Mouse (Mus musculus) ZHBTc4 (cell line): Measurements from ENCODE around the gene Slc43a3.
A peak's percentile ranks its signal among the peaks of the same experiment; 100 is the strongest.

Experiments used
- DNase-seq: peaks from one replicate; pipeline ENCODE4 v3.0.0-alpha.2; 2011; ENCODE audit warnings: low read depth, low spot score

Gene Slc43a3

DNA sequence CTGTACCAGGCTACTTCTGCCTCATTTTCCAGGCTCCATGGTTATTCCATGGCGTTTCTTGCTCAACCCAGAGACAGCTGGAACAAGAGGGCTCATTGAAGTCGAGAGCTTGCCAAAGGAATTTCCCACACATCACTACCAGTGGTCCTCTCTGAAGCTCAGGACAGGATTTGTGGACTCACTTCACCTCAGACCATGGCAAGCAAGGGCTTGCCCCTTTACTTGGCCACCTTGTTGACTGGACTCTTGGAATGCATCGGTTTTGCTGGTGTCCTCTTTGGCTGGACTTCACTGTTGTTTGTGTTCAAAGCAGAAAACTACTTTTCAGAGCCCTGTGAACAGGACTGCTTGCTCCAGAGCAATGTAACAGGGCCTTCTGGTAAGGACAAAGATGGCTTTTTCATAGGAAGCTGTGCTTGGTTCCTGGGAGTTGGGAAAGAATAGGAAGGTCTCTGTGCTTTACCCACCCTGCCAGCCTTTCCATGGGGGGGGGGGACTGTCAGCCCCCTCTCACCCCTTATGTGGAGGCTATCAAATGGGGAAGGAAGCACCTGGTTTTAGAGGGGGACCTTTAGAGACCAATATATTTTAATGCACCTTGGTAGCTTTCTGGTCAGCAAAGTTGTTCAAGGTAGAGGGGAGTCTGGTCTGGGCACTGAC is 1.2 kb downstream of the Slc43a3 start:
- no peak for DNase-seq

DNA sequence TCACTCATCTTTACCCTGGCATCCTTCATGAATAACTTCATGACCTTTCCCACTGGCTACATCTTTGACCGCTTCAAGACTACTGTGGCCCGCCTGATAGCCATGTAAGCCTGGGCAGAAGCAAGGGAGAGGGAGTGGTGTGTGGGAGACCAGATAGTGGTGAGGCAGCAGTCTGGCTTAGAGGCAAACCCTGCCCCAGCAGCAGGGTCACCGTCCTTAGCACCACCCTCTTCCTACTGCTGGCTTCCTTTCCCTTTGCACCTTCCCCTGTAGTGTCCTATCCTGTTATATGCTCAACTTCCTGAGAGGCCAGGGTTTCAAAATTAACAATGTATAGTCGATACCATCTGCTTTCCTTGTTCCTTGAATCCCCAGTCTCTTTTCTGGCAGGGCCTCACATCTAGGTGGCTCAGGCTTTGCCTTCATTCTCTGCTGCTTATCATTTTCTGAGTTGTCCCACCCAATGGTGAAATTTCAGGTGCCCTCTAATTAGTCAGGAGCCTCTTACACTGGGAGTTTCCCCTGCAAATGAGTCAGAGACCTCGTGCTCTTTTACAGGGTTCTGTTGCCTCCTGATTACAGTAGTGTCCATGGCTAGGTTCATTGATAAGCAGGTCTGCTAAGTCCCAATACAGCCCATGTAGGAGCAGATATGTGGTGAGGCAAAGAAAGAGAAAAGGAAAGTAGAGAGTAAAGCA is 2.0 kb downstream of the Slc43a3 start:
- DNase-seq = no peak

DNA sequence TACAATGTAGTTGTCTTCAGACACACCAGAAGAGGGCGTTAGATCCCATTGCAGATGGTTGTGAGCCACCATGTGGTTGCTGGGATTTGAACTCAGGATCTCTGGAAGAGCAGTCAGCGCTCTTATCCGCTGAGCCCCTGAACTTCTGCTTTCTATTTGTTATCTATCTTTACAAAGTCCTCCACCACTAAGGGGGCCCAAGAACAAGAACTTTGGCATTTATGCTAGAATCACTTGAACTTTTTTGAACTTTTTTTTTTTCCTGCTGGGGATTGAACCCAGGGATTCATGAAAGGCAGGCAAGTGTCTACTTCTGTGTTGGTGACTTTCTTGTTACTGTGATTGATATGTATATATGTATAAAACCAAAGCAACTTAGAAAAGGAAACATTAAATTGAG is 2.9 kb downstream of the Slc43a3 start:
- no peak for DNase-seq

DNA sequence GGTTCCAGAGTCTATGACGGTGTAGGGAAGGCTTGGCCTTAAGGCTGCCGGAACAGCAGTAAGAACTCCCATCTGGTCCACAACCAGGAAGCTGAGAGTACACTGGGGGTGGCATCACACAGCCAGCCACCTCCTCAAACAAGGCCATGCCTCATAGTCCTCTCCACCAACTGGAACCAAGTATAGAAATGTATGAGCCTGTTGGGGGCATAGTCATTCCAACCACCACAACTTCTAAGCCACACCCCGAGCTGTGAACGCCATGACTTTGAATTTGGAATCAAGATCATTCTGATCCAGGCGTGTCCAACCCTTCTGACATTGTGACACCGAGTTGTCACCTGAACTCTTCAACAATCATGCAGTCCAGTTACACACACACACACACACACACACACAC is 3.3 kb downstream of the Slc43a3 start:
- DNase-seq = no peak

DNA sequence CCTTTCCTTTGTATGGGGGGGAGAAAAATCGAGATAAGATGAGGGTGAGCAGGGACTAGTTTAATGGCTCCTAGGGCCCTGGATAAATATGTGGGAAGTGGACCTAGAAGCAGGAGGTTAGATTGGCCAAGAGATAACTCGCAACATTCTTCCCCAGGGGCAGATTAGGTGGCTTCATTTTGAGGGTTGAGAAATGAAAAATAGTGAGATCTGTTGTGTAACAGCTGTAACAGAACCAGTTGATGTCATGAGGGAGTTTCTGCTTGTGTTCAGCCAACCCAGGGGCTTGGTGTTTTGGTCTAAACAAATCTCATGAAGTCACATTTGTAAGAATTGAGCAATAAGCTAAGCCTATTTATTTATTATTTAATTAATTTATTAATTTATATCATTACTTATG is 5.0 kb downstream of the Slc43a3 start:
- DNase-seq = no peak

DNA sequence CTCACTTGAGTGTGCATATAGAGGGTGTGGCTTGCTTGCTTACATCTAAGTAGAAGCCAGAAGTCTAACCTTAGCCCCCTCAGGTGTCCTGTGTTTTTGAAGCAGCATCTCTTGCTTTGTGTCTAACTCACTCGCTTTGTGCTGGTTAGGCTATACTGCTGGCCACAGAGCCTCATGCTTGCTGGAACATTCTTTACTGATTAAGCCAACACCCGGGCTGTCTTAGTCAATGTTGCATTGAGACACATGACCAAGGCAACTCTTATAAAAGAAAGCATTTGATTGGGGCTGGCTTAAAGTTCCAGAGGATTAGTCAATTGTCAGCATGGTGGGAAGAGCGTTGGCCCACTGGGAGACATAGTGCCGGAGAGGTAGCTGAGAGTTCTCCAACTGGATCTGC is 5.4 kb downstream of the Slc43a3 start:
- DNase-seq = no peak

DNA sequence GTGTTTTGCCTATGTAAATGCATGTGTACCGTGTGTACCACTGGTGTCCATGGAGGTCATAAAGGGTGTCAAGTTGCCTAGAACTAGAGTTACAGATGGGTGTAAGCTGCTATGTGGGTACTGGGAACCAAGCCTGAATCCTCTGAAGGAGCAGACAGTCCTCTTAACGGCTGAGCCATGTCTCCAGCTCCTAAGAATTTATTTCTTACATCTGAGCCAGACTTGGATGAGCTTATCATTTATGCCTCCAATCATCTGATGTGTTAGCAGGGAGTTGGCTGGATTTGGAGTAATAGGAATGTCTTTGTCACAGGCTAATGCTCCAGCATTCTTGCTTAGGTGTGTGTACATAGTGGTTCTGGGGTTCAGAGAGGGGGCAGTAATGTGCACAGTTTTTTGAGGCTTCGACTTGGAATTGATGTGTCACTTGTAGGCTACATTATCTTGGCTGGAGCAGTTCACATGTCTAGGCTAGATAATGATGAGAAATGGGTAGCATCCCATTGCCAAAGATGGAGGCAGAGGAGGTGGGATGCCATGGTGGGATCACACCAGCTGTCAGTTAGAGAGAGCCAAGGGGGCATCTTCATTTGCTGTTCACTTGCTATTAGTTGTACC is 10.9 kb downstream of the Slc43a3 start:
- no peak for DNase-seq

DNA sequence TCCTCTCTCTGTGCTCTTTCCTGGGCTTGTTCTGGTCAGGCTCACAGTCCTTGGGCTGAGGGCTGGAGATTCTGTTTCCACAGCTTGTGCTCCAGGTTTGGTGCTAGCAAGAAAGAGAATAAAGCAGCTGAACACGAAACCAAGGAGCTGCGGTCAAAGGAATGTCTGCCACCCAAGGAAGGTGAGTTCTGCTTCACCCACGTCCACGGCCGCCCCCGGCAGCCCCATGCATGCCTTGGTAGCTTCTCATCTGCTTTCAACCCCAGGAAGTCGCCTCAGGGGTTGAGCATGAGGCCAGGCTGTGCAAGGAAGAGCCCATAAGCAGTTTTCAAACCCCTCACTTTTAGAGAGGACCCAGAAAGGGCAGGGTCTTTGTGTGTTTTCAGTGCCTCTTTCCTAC is 11.9 kb downstream of the Slc43a3 start:
- no peak for DNase-seq

DNA sequence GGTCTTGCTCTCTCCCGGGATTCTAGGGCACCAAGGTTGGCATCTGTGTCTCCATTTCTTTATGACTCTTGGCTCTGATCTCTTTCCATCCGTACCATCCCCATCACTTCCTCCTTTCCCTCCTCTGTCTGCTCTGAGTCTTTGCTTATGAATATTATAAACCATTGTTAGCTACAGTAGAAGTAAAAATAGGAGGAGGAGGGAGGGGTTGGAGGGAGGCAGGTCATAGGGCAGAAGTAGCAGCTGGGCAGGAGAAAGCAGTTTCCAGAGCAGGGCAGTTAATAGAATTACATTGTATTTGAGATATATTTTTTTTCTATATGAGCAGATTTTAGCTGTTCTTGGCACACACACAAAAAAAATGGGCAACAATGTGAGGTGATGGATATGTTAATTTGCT is 12.3 kb downstream of the Slc43a3 start:
- DNase-seq = no peak

DNA sequence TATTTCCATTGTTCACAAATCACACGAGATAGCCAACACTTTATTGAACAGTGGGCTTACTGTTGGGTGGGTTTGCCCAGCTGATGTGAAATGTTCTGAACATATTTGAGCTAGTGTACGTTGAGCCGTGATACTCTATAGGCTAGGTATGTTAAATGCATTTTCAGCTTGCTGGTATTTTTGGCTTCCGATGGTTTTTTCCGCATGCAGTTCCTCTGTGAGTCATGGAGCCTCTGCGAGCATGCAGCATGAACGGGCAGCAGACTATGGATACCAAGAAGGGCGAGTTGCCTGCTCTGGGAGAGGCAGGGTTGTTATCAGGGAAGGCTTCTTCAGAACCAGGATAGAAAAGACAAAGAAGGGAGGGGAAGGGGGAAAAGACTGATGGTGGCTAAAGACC is 14.6 kb downstream of the Slc43a3 start:
- DNase-seq = no peak

DNA sequence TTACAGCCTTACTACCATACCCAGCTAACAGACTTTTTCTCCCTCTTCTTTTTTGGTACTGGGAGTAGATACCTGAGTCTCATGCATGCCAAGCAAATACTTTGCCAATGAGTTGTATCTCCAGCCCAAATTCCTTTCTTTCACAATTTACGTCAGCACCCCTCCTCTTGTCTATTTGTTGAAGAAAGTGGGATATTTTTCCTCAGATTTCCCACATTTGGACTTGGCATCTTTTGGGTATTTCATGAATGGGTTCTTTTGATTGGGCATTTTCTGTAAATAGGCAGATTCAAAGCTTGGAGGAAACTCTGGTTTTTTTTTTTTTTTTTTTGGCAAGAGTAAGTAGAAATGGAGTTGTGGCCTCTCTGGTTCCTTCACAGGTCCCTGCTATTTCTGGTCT is 15.9 kb downstream of the Slc43a3 start:
- DNase-seq = no peak

DNA sequence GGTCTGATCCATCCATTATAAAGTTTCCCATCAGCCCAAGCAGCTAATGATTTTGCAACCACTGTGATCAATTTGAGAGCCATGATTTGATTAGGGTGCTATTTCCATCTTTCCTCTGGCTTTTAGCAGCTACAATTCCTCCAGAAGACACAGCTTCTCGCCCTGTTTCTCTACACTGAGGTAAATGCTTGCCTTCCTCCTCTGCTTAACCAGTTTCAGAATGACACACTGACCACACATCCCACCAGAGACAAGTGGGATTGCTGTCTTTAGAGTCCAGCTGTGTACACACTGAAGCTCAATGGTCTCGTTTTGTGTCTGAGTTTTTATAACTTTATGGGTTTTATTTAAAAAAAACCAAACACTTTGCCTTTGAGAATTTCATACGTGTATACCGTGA is 16.3 kb downstream of the Slc43a3 start:
- DNase-seq = no peak

DNA sequence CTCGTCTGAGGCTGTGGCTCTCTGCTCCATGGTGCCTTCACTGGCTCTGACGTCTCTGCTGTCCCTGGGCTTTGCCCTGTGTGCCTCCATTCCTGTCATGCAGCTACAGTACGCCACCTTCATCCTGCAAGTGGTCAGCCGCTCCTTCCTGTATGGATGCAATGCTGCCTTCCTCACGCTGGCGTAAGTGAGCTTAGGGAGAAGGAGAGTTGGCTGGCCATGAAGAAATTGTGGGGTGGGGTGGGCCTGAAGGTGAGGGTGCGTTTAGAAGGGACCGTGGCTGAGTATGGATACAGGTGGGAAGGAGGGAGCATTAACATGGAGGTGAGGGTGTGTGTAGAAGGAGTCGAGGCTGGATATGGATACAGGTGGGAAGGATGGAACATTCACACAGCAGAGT is 19.1 kb downstream of the Slc43a3 start:
- no peak for DNase-seq

DNA sequence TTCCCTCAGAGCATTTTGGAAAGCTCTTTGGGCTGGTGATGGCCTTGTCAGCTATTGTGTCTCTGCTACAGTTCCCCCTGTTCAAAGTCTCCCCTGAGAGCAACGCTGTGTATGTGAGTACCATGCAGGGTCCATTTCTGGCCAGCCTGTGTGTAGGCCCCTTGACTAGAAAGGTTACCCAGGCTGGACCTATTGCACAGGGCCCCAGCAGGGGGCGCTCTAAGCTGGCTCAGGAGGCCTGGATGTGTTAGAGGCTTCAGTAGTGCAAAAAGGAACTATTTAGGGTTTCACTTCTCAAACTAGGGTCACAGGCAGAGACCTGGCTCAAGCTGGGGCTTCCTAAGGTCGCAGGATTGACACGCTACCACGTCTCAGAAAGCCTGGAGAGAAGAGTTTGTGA is 19.9 kb downstream of the Slc43a3 start:
- DNase-seq = peak; percentile 57

DNA sequence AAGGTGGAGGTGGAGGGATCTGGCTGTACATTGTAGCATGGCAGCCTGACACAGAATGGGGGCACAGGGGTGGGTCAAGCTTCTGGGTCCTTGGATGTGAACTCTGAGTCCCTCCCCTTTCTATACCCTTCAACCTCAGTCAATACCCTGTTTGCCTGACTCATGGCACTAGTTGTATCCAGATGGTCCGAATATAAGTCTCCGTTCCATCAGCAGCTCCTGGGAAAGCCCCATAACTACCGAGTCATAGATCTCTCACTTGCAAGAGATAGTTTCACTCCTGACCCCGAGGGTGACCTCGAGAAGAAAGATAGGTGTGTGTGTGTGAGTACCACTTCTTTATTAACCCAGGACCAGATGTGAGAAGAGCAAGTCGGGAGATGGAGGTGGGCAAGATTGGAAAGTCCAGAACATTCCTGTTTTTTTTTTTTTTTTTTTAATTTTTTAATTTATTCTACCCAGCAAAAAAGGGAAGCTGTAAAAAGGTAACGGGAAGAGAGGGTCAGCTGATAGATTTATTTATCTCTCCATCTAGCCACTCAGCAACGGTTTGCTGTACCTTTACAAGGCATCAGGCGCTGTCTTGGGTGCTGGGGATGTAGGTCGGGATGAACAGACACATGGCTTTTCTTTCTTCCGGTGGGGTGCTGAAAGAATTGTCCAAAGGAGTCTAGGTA is 22.3 kb downstream of the Slc43a3 start:
- DNase-seq = no peak

DNA sequence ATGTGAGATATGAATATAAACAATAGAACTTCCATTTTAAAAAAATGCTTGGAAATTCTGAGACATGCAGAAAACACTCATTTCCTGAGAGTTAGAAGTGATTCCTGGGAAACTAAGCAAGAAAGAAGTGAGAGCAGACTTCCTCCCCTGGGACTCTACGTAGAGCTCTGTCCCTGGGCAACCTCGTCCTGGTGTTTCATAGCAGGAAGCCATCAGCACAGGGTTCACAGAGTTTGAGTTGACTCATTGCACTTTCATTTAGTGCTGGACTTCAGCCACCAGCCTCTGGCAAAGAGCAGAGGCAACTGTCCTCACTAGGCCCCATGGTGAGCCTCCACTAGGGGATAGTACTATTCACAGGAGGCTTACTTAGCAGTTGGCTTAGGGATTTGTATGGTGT is 24.9 kb downstream of the Slc43a3 start:
- DNase-seq = no peak

DNA sequence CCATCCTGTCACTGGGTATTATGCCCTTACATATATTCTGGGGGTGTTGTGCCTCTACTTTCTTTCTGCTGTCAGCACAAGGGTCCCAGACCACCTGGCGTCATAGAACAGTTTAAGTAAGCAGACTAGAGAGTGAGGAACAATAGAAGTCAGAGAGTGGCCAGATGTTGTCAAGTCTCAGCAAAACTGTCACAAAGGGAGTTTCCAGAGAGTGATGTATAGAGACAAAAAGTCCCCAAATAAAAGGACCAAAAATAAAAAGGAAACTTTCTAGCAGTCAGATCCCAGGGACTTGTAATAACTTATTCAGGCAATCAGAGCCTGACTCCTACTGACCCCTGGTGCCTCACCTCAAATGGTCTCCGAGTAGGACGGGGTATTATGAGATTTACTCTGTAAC is 25.5 kb downstream of the Slc43a3 start:
- DNase-seq = no peak

DNA sequence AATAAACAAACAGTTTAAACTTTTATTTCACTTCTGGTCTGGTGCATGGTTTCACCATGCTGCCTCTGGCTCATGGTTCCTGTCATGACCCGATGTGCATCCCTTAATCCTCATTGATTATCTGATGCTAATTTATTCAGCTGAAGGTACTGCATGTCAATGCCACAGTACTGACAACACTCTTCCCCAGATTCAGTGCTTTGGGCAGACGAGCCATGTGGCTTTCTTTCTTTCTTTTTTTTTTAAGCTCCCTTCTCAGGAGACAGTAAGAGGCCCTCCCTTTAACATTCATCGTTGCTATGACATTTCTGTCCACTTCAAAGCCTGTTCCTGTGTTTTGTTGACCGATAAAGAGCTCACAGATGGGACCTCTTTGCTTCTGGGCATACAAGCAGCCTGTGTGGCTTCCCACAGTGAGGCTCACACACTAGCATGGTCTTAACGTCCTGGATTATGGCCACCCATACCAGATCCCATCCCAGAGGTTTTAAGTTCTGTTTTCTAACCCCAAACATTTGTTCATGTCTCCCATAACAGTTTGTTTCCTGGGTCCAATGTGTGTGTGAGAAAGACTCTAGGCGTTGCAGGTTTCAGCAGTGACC is 26.6 kb downstream of the Slc43a3 start:
- DNase-seq = no peak

DNA sequence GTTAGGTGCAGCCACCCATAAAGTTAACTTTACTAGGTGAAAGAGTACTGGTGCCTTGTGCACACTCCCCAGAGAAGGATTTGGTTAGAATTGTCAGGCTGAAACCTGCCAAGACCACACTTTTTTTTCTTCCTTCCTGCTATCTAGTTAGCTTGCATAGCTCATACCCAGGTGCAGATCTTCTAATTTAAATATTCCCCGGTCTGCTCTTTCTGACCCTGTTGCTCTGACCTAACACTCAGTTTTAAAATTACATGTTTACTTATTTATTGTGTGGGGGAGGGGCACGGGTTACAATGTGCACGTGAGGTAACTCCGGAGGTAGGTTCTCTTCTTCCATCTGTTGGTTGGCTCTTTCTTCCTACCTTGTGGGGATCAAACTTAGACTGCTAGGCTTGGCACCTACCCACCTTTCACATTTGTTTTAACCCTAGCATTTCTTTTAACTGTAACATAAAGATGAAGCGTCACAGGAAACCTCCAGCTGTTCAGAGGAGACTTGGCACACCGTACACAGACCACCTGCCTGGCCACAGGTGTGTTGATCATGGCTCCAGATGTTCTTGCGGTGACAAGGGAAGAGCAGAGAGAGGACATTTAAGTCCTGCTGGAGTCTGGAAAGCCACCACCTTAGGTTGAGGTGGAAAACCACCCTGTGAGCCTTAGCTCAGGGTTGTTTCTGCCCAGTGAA is 27.9 kb downstream of the Slc43a3 start:
- DNase-seq = no peak

DNA sequence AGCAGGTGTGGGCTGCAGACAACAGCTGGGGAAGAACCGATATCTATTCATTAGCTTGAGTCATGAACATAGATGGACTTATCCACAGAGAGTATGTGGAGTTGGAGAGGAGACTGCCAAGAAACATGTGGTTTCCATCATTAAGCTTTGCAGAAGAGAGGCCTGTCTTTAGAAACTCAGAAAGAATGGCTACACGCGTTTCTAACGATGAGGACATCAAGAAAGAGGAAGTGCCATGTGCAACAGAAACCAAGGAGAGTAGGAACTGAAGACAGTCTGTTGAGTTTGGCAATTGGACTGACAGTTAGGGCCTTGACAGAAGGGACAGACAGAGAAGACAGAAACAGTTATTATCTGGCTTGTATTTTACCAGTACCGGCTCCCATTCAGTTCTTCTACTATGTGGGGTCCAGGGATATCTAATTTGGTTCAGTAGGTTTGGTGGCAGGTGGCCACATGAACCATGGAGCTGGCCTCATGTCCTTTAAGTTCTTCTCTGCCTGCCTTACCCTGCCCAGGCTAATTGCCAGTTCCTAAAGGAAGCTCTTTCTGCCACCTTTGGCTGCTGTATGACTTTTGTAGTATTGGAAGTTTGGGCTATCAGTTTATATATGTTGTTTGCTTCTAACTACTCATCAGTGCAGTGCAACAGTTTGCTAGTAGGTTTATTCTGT is 31.1 kb downstream of the Slc43a3 start:
- DNase-seq = no peak

DNA sequence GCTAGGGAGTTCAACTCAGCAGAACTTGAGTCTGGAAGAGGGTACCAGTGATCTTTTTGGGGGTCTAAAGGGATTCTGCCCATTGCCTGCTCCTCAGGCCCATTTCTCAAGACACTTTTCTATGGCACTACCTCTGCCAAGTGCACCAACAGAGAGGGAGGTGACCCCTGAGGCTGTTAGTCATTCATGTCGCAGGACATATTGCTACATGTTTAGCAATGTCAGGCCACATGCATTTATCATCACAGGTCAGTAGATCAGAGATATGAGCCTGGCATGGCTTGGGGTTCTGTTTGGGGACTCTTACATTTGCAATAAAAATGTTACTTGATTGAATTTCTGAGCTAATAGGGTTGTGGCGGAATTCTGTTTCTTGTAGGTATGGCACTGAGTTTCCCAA is 39.2 kb downstream of the Slc43a3 start:
- DNase-seq = no peak
